Comparison of ENCODE assay signal across 8 mouse cellular contexts in the genomic region with DNA sequence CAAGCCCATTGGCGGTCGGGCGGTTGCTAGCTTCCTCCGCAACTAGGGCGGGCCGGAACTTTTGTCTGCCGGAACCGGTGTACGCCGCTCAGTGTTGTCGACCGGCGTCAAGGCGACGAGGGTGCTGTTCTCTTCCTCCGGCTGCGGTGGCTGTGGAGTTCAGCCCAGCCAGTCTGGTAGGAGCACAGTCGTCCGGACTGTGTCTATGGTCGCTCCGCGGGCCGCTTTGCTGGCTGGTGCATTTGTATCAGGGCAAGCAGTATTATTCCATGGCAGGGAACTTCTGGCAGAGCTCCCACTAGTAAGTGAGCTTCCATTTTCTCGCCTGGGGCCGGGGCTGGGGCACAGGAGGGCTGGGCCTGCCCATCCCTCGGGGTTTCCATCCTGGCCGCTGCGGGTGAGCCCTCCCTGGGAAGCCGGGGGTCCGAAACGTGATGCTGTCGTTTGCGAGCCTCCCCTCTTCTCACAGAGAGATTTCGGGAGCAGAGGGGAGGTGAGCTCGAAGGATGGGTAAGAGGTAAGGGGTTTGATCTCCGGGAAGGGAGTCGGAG. TPM values are rescaled to one million over a fixed set of nuclear protein-coding genes. Genes with fewer than 3 reads are reported as not detected.
A peak's percentile ranks its signal among the peaks of the same experiment; 100 is the strongest.
DNase-seq lines count a peak whose midpoint lies in the region; ATAC-seq lines count a peak whose summit lies in the region.

A gene (plus strand): TSS at position 87 of the 551 bp plus-strand sequence.

- peaks cover under 1% of the 10 kb centered on the region; the same call in 1 of the 2 replicates for H3K36me3 ChIP-seq in hindbrain, embryonic 15.5 days

- no peaks in the 10 kb centered on the region for H3K27me3 ChIP-seq in hindbrain, embryonic 15.5 days

- ATAC-seq in hindbrain, embryonic 15.5 days (ENCODE audit: low FRiP score, low read depth) = peak; percentile 98

- peak within 1 kb of the TSS; percentile 87 for H3K4me3 ChIP-seq in hindbrain, embryonic 15.5 days

- peak within 1 kb of the TSS; percentile 86 for H3K4me2 ChIP-seq in hindbrain, embryonic 15.5 days

- H3K9me3 ChIP-seq in hindbrain, embryonic 15.5 days = no peaks in the 10 kb centered on the region

- DNase-seq in T-cell, adult 2 months (ENCODE audit: low spot score) = peak; percentile 89
- DNase-seq in cerebellum, postnatal 36 days = peak; percentile 93
- DNase-seq in frontal cortex, postnatal 36 days (ENCODE audit: low spot score in 2 of 2) = peak; percentile 92 to 94
- peak; percentile 73 for DNase-seq in left cerebral cortex, adult 11 months (ENCODE audit: low spot score)
- DNase-seq in lung, postnatal 4 days = peak; percentile 94 to 95
- DNase-seq in retina, postnatal 7 days (ENCODE audit: low read depth, low spot score) = peak; percentile 80
- peak; percentile 78 for DNase-seq in urinary bladder, adult 2 months (ENCODE audit: low spot score)

- WGBS in hindbrain, embryonic 15.5 days = 0% methylated on average over 37 of the region's 37 CpGs

- H3K9ac ChIP-seq in hindbrain, embryonic 15.5 days = peak within 1 kb of the TSS; percentile 87

- peak within 1 kb of the TSS; percentile 85 for H3K27ac ChIP-seq in hindbrain, embryonic 15.5 days (replicated peaks)

- peaks cover 18% of the 10 kb centered on the region for H3K4me1 ChIP-seq in hindbrain, embryonic 15.5 days (replicated peaks)

RNA-seq across cellular contexts. Expression of the gene that starts here (rescaled TPM):
- polyA plus RNA-seq in hindbrain, embryonic 15.5 days (2015; fragmentation: Nextera tagmentation; extraction: Ambion mirVana) = 63.4 and 67.2 TPM in 2 replicates
- polyA plus RNA-seq in urinary bladder, adult 2 months (2012; rRNA removed) = 17.7 and 21.3 TPM in 2 replicates

Comparison
In these comparisons a context has a peak if more than half of its experiments do, and no peak if none do; other contexts are left out.
1. Peak in every context shown above with its lines: DNase-seq, ATAC-seq, H3K4me3 ChIP-seq and H3K27ac ChIP-seq.